Mouse (Mus musculus): ENCODE results near the gene Sart1. TPM values are rescaled to one million over a fixed set of nuclear protein-coding genes. Genes with fewer than 3 reads are reported as not detected.

Gene Sart1
- total and polyA plus RNA-seq, 3 experiments, result 40.5 to 183 (median 75.5) TPM

DNA sequence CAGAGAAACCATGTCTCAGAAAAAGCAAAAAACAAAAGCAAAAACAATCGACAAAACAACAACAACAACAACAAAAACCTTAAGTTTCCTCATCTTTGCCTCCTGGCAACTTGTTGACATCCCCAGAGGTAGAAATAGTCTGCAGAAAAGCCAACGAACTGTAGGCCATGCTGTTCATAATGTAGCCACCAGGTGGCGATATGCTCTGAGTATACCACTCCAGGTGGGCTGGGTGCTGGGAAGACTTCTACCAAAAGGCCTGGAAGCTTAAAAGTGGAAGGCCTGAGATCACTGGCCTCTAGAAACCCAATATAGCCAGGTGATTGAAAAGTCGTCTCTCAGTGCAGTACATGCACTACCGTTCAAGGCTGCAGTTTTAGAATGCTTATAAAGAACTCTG lies 50.5 kb downstream of the Sart1 start:
- Histone ChIP-seq H3K9me3 (replicated peaks) (no peaks in the 10 kb centered on the region), H3K4me3 (ENCODE audit: low read depth, low read length) (no peak overlapping the region), H3K27me3 (ENCODE audit: insufficient read depth, low read length) (peaks cover 23% of the 10 kb centered on the region), H3K36me3 (replicated peaks) (no peaks in the 10 kb centered on the region), H3K4me1 (ENCODE audit: insufficient read depth, low read depth, low read length) (0 out of 2 replicates have a peak, but pooled peaks cover 2% of the 10 kb centered on the region)
- ATAC-seq (ENCODE audit: extremely low read depth, insufficient number of reproducible peaks, low FRiP score, poor library complexity, severe bottlenecking) (no peak), DNase-seq (ENCODE audit: low spot score) (peak; percentile 42)
- TF ChIP-seq GATA1 (IDR thresholded peaks at IDR 0.05; ENCODE audit: borderline replicate concordance, low read length), result no peak
- peak; percentile 94 for TF ChIP-seq CTCF (IDR thresholded peaks at IDR 0.05; ENCODE audit: low read depth, low read length)

- DNase-seq (ENCODE audit: low spot score) (no peak), ATAC-seq (ENCODE audit: extremely low read depth, insufficient number of reproducible peaks, low FRiP score, poor library complexity, severe bottlenecking) (no peak)
- no peaks in the 10 kb centered on the region for H3K36me3 ChIP-seq (replicated peaks)
- 0 out of 2 replicates have a peak, but pooled peaks cover 2% of the 10 kb centered on the region for H3K4me1 ChIP-seq (ENCODE audit: insufficient read depth, low read depth, low read length)
- H3K9me3 ChIP-seq (replicated peaks), result no peaks in the 10 kb centered on the region
- no peak within 1 kb of the TSS for H3K4me3 ChIP-seq (ENCODE audit: low read depth, low read length)
- no peak for TF ChIP-seq CTCF (IDR thresholded peaks at IDR 0.05; ENCODE audit: low read depth, low read length)
- no peak for TF ChIP-seq POLR2AphosphoS5 (IDR thresholded peaks at IDR 0.05; ENCODE audit: insufficient replicate concordance, low read depth, low read length)
- no peak for TF ChIP-seq GATA1 (IDR thresholded peaks at IDR 0.05; ENCODE audit: borderline replicate concordance, low read length)
- TF ChIP-seq TAL1 (conservative IDR thresholded peaks at IDR 0.05; ENCODE audit: low read depth, low read length), result no peak
- TF ChIP-seq GATA2 (IDR thresholded peaks at IDR 0.05; ENCODE audit: borderline replicate concordance, low read depth, low read length), result no peak
- H3K27me3 ChIP-seq (ENCODE audit: insufficient read depth, low read length), result peaks cover 24% of the 10 kb centered on the region
These were observed 53.1 kb downstream of the Sart1 start, which contains the start of gene Catsper1 for GRCm38 (mm10) chr19:5335441-5335840. Catsper1 (plus strand) TSS chr19:5335741.

DNA sequence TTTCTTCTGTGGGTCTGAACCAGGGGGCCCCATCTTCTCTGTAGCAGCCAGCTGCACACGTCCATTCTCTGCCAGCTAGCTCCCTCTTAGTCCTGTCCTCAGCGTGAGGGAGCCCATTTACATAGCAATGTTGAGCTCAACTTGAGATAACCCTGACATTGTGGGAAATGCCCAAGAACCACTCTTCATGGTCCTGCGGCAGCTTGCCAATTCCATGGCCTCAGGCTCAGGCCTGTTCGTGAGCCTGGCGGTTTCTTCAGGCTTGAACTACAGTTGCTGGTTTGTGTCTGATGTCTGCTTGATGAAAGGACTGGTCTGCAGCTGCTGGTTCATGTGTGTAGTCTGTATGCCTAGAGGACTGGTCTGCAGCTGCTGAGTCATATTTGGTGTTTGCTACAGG lies 53.8 kb downstream of the Sart1 start:
- no peak for DNase-seq (ENCODE audit: low spot score)
- H3K9me3 ChIP-seq (replicated peaks), result no peaks in the 10 kb centered on the region

GRCm38 (mm10) chr19:5327970-5328369 lies 60.5 kb downstream of the Sart1 start:
- no peaks in the 10 kb centered on the region for H3K9me3 ChIP-seq (replicated peaks)
- H3K27me3 ChIP-seq (ENCODE audit: insufficient read depth, low read length), result peaks cover 15% of the 10 kb centered on the region
- DNase-seq (ENCODE audit: low spot score) (no peak), ATAC-seq (ENCODE audit: extremely low read depth, insufficient number of reproducible peaks, low FRiP score, poor library complexity, severe bottlenecking) (no peak)
- H3K36me3 ChIP-seq (replicated peaks), result no peaks in the 10 kb centered on the region
- no peak overlapping the region for H3K4me3 ChIP-seq (ENCODE audit: low read depth, low read length)
- TF ChIP-seq TAL1 (conservative IDR thresholded peaks at IDR 0.05; ENCODE audit: low read depth, low read length), result no peak
- TF ChIP-seq GATA2 (IDR thresholded peaks at IDR 0.05; ENCODE audit: borderline replicate concordance, low read depth, low read length), result no peak
- no peak for TF ChIP-seq GATA1 (IDR thresholded peaks at IDR 0.05; ENCODE audit: borderline replicate concordance, low read length)
- no peak for TF ChIP-seq POLR2AphosphoS5 (IDR thresholded peaks at IDR 0.05; ENCODE audit: insufficient replicate concordance, low read depth, low read length)
- TF ChIP-seq CTCF (IDR thresholded peaks at IDR 0.05; ENCODE audit: low read depth, low read length), result no peak
- no peaks in the 10 kb centered on the region for H3K4me1 ChIP-seq (ENCODE audit: insufficient read depth, low read depth, low read length)

More for the DNA sequence above, 53.8 kb downstream of the Sart1 start:
- TF ChIP-seq GATA2 (IDR thresholded peaks at IDR 0.05; ENCODE audit: borderline replicate concordance, low read depth, low read length), result no peak
- no peak for TF ChIP-seq TAL1 (conservative IDR thresholded peaks at IDR 0.05; ENCODE audit: low read depth, low read length)
- TF ChIP-seq CTCF (IDR thresholded peaks at IDR 0.05; ENCODE audit: low read depth, low read length), result no peak
- TF ChIP-seq GATA1 (IDR thresholded peaks at IDR 0.05; ENCODE audit: borderline replicate concordance, low read length), result no peak
- no peak for TF ChIP-seq POLR2AphosphoS5 (IDR thresholded peaks at IDR 0.05; ENCODE audit: insufficient replicate concordance, low read depth, low read length)
- Histone ChIP-seq H3K4me3 (ENCODE audit: low read depth, low read length) (no peak overlapping the region), H3K27me3 (ENCODE audit: insufficient read depth, low read length) (peaks cover 24% of the 10 kb centered on the region), H3K36me3 (replicated peaks) (no peaks in the 10 kb centered on the region), H3K4me1 (ENCODE audit: insufficient read depth, low read depth, low read length) (0 out of 2 replicates have a peak, but pooled peaks cover 2% of the 10 kb centered on the region)
- ATAC-seq (ENCODE audit: extremely low read depth, insufficient number of reproducible peaks, low FRiP score, poor library complexity, severe bottlenecking), result no peak

Other genes starting within 250 kb of the Sart1 start
Only the 20 nearest of the 24 such genes appear.
- gene Pacs1, start 115.6 kb downstream of the Sart1 start, total RNA-seq (2014; fragmentation: Nextera tagmentation), result 49.8 and 53.3 TPM in 2 replicates
- 9.8 TPM in 2 replicates for gene Pacs1, start 115.6 kb downstream of the Sart1 start, total RNA-seq (2017)
- gene Pacs1, start 115.6 kb downstream of the Sart1 start, polyA plus RNA-seq (2012), result 39.0 and 50.6 TPM in 2 replicates
- 161 and 175 TPM in 2 replicates for gene Sf3b2, start 93.2 kb downstream of the Sart1 start, total RNA-seq (2014; fragmentation: Nextera tagmentation)
- gene Sf3b2, start 93.2 kb downstream of the Sart1 start, total RNA-seq (2017), result 233 and 253 TPM in 2 replicates
- 273 and 421 TPM in 2 replicates for gene Sf3b2, start 93.2 kb downstream of the Sart1 start, polyA plus RNA-seq (2012)
- gene Gal3st3, start 90.4 kb downstream of the Sart1 start, total RNA-seq (2014; fragmentation: Nextera tagmentation), result not detected in 2 replicates
- gene Gal3st3, start 90.4 kb downstream of the Sart1 start, total RNA-seq (2017), result 0.16 TPM in 1 of 2 replicates, not detected in the other
- gene Gal3st3, start 90.4 kb downstream of the Sart1 start, polyA plus RNA-seq (2012), result not detected in 2 replicates
- not detected in 2 replicates for gene Catsper1, start 53.0 kb downstream of the Sart1 start, total RNA-seq (2014; fragmentation: Nextera tagmentation)
- gene Catsper1, start 53.0 kb downstream of the Sart1 start, total RNA-seq (2017), result not detected in 2 replicates
- not detected in 2 replicates for gene Catsper1, start 53.0 kb downstream of the Sart1 start, polyA plus RNA-seq (2012)
- not detected in 2 replicates for gene Cst6, start 39.1 kb downstream of the Sart1 start, total RNA-seq (2014; fragmentation: Nextera tagmentation)
- 0.05 and 0.06 TPM in 2 replicates for gene Cst6, start 39.1 kb downstream of the Sart1 start, total RNA-seq (2017)
- not detected in 2 replicates for gene Cst6, start 39.1 kb downstream of the Sart1 start, polyA plus RNA-seq (2012)
- gene Eif1ad, start 22.0 kb downstream of the Sart1 start, total RNA-seq (2014; fragmentation: Nextera tagmentation), result 38.5 and 40.9 TPM in 2 replicates
- gene Eif1ad, start 22.0 kb downstream of the Sart1 start, total RNA-seq (2017), result 55.0 and 58.4 TPM in 2 replicates
- gene Eif1ad, start 22.0 kb downstream of the Sart1 start, polyA plus RNA-seq (2012), result 96.0 and 100 TPM in 2 replicates
- gene Banf1, start 21.5 kb downstream of the Sart1 start, total RNA-seq (2014; fragmentation: Nextera tagmentation), result 329 and 422 TPM in 2 replicates
- 35.1 and 42.1 TPM in 2 replicates for gene Banf1, start 21.5 kb downstream of the Sart1 start, total RNA-seq (2017)
- gene Banf1, start 21.5 kb downstream of the Sart1 start, polyA plus RNA-seq (2012), result 210 and 227 TPM in 2 replicates
- gene Tsga10ip, start 13.8 kb upstream of the Sart1 start, total RNA-seq (2014; fragmentation: Nextera tagmentation), result 1.3 TPM in 1 of 2 replicates, not detected in the other
- 0.11 TPM in 1 of 2 replicates, not detected in the other for gene Tsga10ip, start 13.8 kb upstream of the Sart1 start, total RNA-seq (2017)
- 0.74 and 1.5 TPM in 2 replicates for gene Tsga10ip, start 13.8 kb upstream of the Sart1 start, polyA plus RNA-seq (2012)
- gene Drap1, start 36.3 kb upstream of the Sart1 start, total RNA-seq (2014; fragmentation: Nextera tagmentation), result 44.6 and 46.0 TPM in 2 replicates
- gene Drap1, start 36.3 kb upstream of the Sart1 start, total RNA-seq (2017), result 81.5 and 87.0 TPM in 2 replicates
- 305 and 329 TPM in 2 replicates for gene Drap1, start 36.3 kb upstream of the Sart1 start, polyA plus RNA-seq (2012)
- gene AI837181, start 36.4 kb upstream of the Sart1 start, total RNA-seq (2014; fragmentation: Nextera tagmentation), result 29.8 and 30.5 TPM in 2 replicates
- 10.2 and 10.5 TPM in 2 replicates for gene AI837181, start 36.4 kb upstream of the Sart1 start, total RNA-seq (2017)
- 59.5 and 68.5 TPM in 2 replicates for gene AI837181, start 36.4 kb upstream of the Sart1 start, polyA plus RNA-seq (2012)
- gene Fosl1, start 58.8 kb upstream of the Sart1 start, total RNA-seq (2014; fragmentation: Nextera tagmentation), result 0.90 and 3.0 TPM in 2 replicates
- gene Fosl1, start 58.8 kb upstream of the Sart1 start, total RNA-seq (2017), result 1.9 and 2.3 TPM in 2 replicates
- gene Fosl1, start 58.8 kb upstream of the Sart1 start, polyA plus RNA-seq (2012), result 3.4 and 3.6 TPM in 2 replicates
- 1.9 and 3.3 TPM in 2 replicates for gene Ccdc85b, start 69.2 kb upstream of the Sart1 start, total RNA-seq (2014; fragmentation: Nextera tagmentation)
- gene Ccdc85b, start 69.2 kb upstream of the Sart1 start, total RNA-seq (2017), result 3.0 and 4.1 TPM in 2 replicates
- gene Ccdc85b, start 69.2 kb upstream of the Sart1 start, polyA plus RNA-seq (2012), result 13.1 and 16.9 TPM in 2 replicates
- 50.8 and 53.9 TPM in 2 replicates for gene Fibp, start 71.9 kb upstream of the Sart1 start, total RNA-seq (2014; fragmentation: Nextera tagmentation)
- gene Fibp, start 71.9 kb upstream of the Sart1 start, total RNA-seq (2017), result 71.8 and 104 TPM in 2 replicates
- 42.8 and 162 TPM in 2 replicates for gene Fibp, start 71.9 kb upstream of the Sart1 start, polyA plus RNA-seq (2012)
- not detected in 2 replicates for gene Ctsw, start 79.8 kb upstream of the Sart1 start, total RNA-seq (2014; fragmentation: Nextera tagmentation)
- not detected in 2 replicates for gene Ctsw, start 79.8 kb upstream of the Sart1 start, total RNA-seq (2017)
- not detected in 2 replicates for gene Ctsw, start 79.8 kb upstream of the Sart1 start, polyA plus RNA-seq (2012)
- gene Efemp2, start 85.3 kb upstream of the Sart1 start, total RNA-seq (2014; fragmentation: Nextera tagmentation), result 4.1 and 6.7 TPM in 2 replicates
- 4.6 and 6.6 TPM in 2 replicates for gene Efemp2, start 85.3 kb upstream of the Sart1 start, total RNA-seq (2017)
- 3.0 and 3.1 TPM in 2 replicates for gene Efemp2, start 85.3 kb upstream of the Sart1 start, polyA plus RNA-seq (2012)
- 16.8 and 38.0 TPM in 2 replicates for gene Mus81, start 99.7 kb upstream of the Sart1 start, total RNA-seq (2014; fragmentation: Nextera tagmentation)
- 16.0 and 22.9 TPM in 2 replicates for gene Mus81, start 99.7 kb upstream of the Sart1 start, total RNA-seq (2017)
- gene Mus81, start 99.7 kb upstream of the Sart1 start, polyA plus RNA-seq (2012), result 17.1 and 19.5 TPM in 2 replicates
- gene Cfl1, start 101.8 kb upstream of the Sart1 start, total RNA-seq (2014; fragmentation: Nextera tagmentation), result 1,228 and 1,288 TPM in 2 replicates
- 1,086 and 1,192 TPM in 2 replicates for gene Cfl1, start 101.8 kb upstream of the Sart1 start, total RNA-seq (2017)
- 853 and 1,308 TPM in 2 replicates for gene Cfl1, start 101.8 kb upstream of the Sart1 start, polyA plus RNA-seq (2012)
- gene 1700020D05Rik, start 115.1 kb upstream of the Sart1 start, total RNA-seq (2014; fragmentation: Nextera tagmentation), result 0.73 and 4.0 TPM in 2 replicates
- 2.1 and 2.7 TPM in 2 replicates for gene 1700020D05Rik, start 115.1 kb upstream of the Sart1 start, total RNA-seq (2017)
- 0.12 and 0.36 TPM in 2 replicates for gene 1700020D05Rik, start 115.1 kb upstream of the Sart1 start, polyA plus RNA-seq (2012)
- 9.8 and 12.6 TPM in 2 replicates for gene Snx32, start 121.8 kb upstream of the Sart1 start, total RNA-seq (2014; fragmentation: Nextera tagmentation)
- gene Snx32, start 121.8 kb upstream of the Sart1 start, total RNA-seq (2017), result 12.0 and 13.3 TPM in 2 replicates
- 1.6 and 2.0 TPM in 2 replicates for gene Snx32, start 121.8 kb upstream of the Sart1 start, polyA plus RNA-seq (2012)
- gene Ovol1, start 171.9 kb upstream of the Sart1 start, total RNA-seq (2014; fragmentation: Nextera tagmentation), result not detected in 2 replicates
- gene Ovol1, start 171.9 kb upstream of the Sart1 start, total RNA-seq (2017), result 0.05 and 0.06 TPM in 2 replicates
- not detected in 2 replicates for gene Ovol1, start 171.9 kb upstream of the Sart1 start, polyA plus RNA-seq (2012)

All from G1E (cell line).